Mouse (Mus musculus) G1E (cell line): ENCODE measurements around the gene Ccl28.

Source experiments
- CTCF ChIP-seq: IDR thresholded peaks from 2 replicates; pipeline ENCODE4 v1.5.1; 2012; ENCODE audit warnings: low read depth, low read length, inconsistent platforms, mixed read lengths
- GATA1 ChIP-seq: IDR thresholded peaks from 2 replicates; pipeline ENCODE4 v1.6.1; 2012; ENCODE audit warnings: borderline replicate concordance, low read length, inconsistent platforms, mixed read lengths
- GATA2 ChIP-seq: IDR thresholded peaks from 2 replicates; pipeline ENCODE4 v1.6.1; 2012; ENCODE audit warnings: low read depth, low read length, inconsistent platforms, borderline replicate concordance
- POLR2AphosphoS5 ChIP-seq: IDR thresholded peaks from 2 replicates; pipeline ENCODE4 v1.6.1; 2012; ENCODE audit warnings: low read depth, low read length, inconsistent platforms; ENCODE audit not compliant: insufficient replicate concordance
- TAL1 ChIP-seq: conservative IDR thresholded peaks from 2 replicates; pipeline ENCODE4 v1.6.1; 2012; ENCODE audit warnings: low read depth, low read length, inconsistent platforms, mixed read lengths

DNA sequence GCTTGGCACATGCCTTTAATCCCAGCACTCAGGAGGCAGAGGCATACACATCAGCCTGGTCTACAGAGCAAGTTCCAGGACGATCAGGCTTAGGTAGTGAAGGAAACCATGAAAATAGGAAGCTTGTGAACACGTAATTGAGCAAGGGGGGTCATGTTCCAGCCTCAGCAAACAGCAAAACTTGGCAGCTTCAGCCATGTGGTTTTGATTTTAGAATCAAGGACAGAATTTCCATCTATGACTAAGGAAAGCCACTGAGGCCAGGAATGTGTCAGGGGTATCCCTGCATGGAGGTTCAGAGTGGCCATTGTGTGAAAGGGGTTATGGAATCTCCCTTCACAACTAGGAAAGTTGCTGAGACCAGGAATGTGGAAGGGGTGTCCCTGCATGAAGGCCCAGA is 11.9 kb downstream of the Ccl28 start:
- TF ChIP-seq CTCF (no peak), TAL1 (no peak), GATA1 (no peak), GATA2 (no peak), POLR2AphosphoS5 (no peak)
